Mouse (Mus musculus) adipocyte (in vitro differentiated cells): ENCODE measurements around the gene Il11ra1.
A peak's percentile ranks its signal among the peaks of the same experiment; 100 is the strongest.
"Not testable (repeated sequence)": the region's sequence is repeated elsewhere in the genome, so short reads cannot be mapped to it uniquely, and the experiment has no call there.

Source experiments
- DNase-seq: peaks from one replicate; pipeline ENCODE4 v3.0.0-alpha.2; 2016; ENCODE audit warnings: low spot score

Il11ra1 gene

GRCm38 (mm10) chr4:41755338-41756305 is 55.8 kb downstream of the Il11ra1 start, which contains the start of gene Sigmar1:
TSS of gene Sigmar1 (minus strand) at chr4:41756157.
- peak; percentile 92 for DNase-seq

DNA sequence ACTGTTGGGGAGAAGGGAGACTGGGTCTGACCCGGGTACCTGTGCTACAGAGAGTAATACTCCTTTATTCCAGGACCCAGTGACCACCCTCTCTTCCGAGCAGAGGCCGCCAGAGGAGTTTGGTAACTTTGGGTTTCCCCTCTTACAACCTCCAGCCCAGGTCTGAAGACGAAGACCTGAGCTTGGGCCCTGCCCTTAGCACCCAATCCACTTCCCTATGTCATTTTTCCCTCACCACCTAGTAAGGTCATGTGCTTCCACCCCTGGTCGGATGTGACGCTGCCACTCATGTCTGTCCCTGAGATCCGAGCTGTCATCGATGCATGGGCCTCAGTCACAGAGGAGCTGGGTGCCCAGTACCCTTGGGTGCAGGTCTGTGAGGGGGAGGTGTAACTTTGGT is 56.7 kb downstream of the Il11ra1 start:
- DNase-seq: no peak

DNA sequence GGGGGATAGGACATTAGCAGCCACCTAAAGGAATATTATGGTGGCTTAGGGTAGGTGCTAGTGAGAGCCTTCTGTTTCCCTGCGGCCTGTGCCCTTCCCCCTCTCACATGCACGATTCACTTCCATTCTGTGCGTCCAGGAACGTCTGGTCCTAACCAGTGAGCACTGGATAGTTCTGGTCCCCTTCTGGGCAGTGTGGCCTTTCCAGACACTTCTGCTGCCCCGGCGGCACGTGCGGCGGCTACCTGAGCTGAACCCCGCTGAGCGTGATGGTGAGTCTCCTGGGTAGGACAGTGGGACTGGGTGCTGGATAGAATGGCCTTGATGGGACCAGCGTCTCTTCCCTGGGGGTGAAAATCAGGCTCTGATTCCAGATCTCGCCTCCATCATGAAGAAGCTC is 57.5 kb downstream of the Il11ra1 start:
- no peak for DNase-seq

- DNase-seq: peak; percentile 2
These were observed 58.2 kb downstream of the Il11ra1 start for GRCm38 (mm10) chr4:41758021-41758420.

GRCm38 (mm10) chr4:41758701-41759100 is 58.9 kb downstream of the Il11ra1 start:
- no peak for DNase-seq

DNA sequence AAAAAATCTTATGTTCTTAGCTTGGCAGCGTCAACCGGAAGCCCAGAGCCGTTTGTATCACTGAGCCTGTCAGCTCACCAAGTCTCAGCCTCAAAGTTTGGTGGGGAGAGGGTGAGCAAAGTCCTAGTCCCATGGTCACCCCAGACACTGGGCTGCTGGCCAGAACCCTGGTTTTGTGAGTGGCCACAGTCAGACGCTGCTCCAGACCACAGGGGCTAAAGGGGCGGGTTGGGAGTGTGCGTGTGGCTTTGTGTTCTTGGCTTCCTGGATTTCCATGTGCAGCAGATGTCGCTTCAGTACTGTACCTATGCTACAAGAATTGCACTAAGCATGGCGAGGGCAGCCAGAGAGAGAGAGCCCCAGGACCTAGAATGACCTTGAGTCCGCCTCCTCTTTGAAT is 59.4 kb downstream of the Il11ra1 start:
- DNase-seq: peak; percentile 2

- DNase-seq: peak; percentile 7
These were observed 60.0 kb downstream of the Il11ra1 start for GRCm38 (mm10) chr4:41759656-41760287.

DNA sequence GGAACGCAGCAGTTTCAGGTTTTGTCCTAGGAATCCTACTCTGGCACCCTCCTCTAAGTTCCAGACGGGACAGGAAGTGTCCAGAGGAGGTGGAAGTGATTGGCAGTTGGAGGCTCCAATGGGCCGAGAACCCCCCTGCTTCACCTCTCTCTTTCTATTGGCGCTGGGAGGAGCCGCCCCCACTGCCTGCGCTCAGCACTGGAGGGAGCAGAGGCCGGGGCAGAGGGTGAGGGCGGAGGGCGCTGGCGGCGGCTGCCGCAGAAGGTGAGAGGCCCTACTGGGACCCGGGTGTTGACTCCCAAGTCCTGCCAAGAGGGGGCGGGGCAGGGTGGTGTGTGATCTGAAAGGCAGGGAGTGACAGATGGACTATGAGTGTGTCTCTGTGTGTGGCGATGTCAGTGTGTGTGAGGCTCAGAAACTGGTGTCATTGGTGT is 60.5 kb downstream of the Il11ra1 start:
- peak; percentile 94 for DNase-seq

DNA sequence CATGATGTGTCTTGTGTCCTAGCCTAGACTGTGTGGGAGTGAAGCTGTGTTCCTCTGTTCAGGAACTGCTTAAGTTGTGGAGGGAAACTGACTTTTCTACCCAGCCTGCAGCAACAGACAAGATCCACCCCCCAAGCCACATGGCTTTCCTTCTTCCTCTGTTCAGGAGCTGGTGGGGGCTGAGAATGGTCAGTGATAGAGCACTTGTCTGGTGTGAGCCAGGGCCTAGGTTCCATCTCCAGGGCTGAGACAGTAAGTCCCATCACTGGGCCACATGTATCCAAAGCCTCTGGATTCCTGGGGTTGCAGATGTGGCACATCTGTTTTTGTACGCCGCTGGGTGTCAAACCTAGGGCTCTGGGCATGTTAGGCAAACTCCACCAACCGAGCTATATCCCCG is 61.1 kb downstream of the Il11ra1 start:
- DNase-seq: no peak

DNA sequence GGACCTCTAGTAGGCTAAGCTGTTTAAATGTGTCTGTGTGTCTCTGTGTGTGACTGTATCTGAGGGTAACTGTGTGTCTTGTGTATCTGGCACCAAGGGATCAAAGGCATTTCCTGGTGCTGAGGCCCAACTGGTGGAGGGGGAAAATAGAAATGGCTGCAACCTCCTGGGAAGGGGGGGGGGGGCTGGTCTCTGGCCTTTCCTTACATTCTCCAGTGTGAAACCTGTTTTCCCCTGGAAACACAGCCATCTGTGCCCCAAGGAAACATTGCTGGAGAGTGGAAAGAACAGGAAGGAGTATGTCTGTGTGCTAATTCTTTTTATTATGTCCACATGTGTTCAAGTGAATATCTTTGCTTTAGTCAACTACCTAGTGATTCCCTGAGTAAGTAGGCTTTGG is 61.9 kb downstream of the Il11ra1 start:
- DNase-seq: peak; percentile 40

DNA sequence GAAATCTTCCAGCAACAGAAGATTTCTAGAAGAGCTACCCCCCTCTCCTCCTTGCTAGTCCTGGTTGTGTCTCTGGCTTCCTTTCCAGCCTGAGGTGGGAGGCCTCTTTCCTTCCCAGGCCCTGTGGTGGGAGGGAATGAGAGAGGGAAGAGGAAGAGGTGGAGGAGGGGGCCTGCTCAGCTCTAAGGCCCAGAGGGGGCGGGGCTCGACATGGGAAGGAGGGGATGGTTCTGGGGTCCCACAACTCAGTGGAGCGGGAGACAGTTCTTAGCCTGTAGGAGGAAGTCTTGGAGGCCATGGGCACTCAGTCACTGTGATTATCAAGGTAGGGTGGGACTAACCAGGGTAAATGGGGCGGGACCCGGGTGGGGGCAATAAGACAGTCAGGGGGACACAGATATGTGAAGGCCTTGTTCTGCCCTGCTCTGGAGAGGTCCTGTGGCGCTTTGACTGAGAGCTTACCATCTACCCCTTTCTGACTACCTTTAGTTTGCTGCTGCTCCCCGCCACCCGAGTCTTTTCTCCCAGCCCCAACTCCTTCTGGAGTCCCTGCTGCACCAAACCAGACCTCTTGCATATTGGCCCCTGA is 62.4 kb downstream of the Il11ra1 start:
- DNase-seq: peak; percentile 39

DNA sequence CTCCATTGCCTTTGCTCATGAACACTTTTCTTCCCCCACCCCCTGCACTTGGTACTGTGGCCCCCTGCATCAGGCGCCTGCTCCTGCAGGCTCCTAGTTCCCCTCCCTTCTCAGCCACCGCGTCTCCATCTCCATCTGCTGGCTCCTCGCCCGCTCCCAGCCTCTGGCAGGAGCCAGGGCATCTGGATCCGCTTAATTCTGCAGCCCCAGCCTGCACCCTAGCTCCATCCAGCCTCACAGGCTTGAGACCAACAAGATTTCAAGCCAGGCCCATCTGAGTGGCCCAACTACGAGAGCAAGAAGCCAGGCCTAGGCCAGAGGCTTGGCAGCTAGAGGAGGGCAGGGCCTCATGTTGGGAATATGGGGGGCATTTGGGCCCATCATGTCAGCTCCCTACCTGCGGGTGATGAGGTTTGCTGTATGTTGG is 62.9 kb downstream of the Il11ra1 start:
- peak; percentile 77 for DNase-seq

- not testable (repeated sequence) for DNase-seq
These were observed 63.4 kb downstream of the Il11ra1 start for GRCm38 (mm10) chr4:41763176-41763575.

- not testable (repeated sequence) for DNase-seq
These were observed 67.5 kb downstream of the Il11ra1 start for GRCm38 (mm10) chr4:41767301-41767700.

GRCm38 (mm10) chr4:41772946-41773345 is 73.2 kb downstream of the Il11ra1 start:
- DNase-seq: not testable (repeated sequence)

GRCm38 (mm10) chr4:41773502-41773901 is 73.7 kb downstream of the Il11ra1 start:
- not testable (repeated sequence) for DNase-seq

DNA sequence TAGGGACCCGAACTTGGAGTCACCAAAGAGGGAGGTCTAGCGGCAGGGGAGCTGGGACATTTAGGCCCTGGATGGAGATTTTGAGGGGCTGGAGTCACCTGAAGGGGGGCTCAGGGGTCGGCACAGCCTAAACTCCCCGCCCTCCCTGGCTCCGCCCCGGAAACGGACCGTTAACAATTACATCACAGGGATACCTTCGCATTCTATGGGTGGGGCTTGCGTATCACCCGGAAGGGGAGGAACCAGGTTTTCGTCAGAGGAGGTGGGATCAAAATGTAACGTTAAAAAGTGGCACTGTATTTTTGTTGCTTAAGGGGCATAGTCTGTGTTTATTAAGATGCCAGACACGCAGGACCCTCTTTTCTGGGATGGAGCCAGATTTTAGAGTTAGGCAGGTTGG is 74.2 kb downstream of the Il11ra1 start, which contains the start of gene Ccl27a:
Gene Ccl27a (minus strand): TSS at position 246 of the 400 bp plus-strand sequence.
- not testable (repeated sequence) for DNase-seq

GRCm38 (mm10) chr4:41774506-41774905 is 74.7 kb downstream of the Il11ra1 start:
- DNase-seq: not testable (repeated sequence)

GRCm38 (mm10) chr4:41775840-41776239 is 76.1 kb downstream of the Il11ra1 start:
- not testable (repeated sequence) for DNase-seq

DNA sequence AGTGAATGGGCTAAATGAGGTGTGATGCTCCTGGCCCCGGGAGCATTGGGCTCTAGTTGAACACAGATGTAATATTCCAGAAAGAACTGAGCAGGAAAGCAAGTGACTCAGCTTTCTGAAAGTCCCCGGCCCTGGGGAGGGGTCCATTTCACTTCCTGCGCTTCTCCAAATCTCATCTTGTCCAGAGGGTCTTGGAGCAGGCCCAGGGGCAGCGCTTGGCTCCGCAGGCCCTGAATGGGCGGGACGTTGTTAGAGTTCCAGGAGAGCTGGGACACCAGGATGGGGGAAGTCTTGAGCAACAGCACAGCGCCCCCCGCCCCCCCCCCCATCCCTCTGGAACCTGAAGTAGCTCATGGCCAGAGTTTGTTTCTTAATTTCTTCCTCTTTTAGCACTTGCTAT is 81.5 kb downstream of the Il11ra1 start:
- not testable (repeated sequence) for DNase-seq

DNA sequence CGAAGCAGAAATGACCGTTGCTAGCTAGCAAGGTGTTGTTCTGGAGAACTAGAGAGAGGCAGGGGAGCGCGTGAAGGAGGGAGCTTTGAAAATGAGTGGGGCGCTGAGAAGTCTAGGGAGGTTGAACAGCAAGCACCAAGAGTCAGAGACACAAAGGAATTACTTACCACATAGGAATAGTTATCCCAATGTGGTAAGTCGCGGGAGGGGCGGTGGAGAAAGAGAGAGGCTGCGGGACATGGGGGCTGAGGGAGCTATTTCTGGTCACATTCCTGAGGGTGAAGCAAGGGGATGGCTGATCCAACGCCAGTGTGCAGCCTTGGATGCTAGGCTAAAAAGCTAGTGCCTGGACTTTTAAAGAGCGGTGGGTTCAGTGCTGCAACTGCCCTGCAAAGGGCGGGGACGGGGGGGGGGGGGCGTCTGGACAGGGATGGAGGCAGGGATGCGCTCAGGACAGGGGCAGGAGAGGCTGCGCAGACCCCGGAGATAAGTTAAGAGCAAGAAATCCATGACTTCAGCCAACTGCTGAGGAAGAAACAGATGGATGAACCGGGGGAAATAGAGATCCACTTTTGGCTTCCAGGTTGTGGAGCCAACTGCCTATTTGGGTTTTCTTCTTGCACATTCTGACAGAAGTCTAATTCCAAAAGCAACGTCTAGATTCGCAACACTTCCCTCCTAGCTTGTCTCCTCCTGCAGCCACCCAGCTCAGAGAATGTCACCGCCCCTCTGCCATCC is 82.1 kb downstream of the Il11ra1 start:
- DNase-seq: not testable (repeated sequence)

DNA sequence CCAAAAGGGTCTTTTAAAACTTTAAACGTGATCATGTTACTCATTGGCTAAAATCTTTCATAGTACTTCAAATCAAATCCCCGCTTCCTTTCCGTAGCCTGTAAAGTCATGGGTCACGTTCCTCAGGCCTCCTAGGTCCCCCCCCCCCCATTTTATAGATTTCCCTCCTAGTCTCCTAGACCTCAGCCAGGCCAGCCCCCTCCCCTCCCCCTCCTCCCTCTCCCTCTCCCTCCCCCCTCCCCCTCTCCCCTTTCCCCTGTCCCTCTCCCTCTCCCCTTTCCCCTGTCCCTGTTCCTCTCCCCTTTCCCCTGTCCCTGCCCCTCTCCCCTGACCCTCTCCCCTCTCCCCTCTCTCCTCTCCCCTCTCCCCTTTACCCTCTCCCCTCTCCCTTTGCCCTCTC is 82.9 kb downstream of the Il11ra1 start:
- not testable (repeated sequence) for DNase-seq
